Mouse (Mus musculus) neural tube, embryonic 11.5 days (tissue): ENCODE data around the gene 1700029I15Rik. TPM values are rescaled to one million over a fixed set of nuclear protein-coding genes. Genes with fewer than 3 reads are reported as not detected.
A peak's percentile ranks its signal among the peaks of the same experiment; 100 is the strongest.

ENCODE experiments used
- ATAC-seq: fragments of 200-750 bp; cut with Nextera tagmentation; 2 replicates; pipeline ENCODE4 v1.8.0; 2017; ENCODE audit warnings: moderate number of reproducible peaks, mild to moderate bottlenecking, moderate TSS enrichment, moderate library complexity; ENCODE audit not compliant: insufficient read depth, low FRiP score, low TSS enrichment
- DNase-seq: peaks from one replicate; pipeline ENCODE4 v3.0.0-alpha.2; 2015; ENCODE audit warnings: low spot score
- H3K27ac ChIP-seq: fragments of 300-500 bp; sonication (generic); 2 replicates; pipeline ENCODE4 v1.5.1; 2014; ENCODE audit warnings: low read depth, mild to moderate bottlenecking, low read length
- H3K27me3 ChIP-seq: fragments of 300-500 bp; sonication (generic); 2 replicates; pipeline ENCODE4 v1.6.1; 2014; ENCODE audit warnings: mild to moderate bottlenecking, low read length, mixed read lengths; ENCODE audit not compliant: control insufficient read depth, insufficient read depth
- H3K36me3 ChIP-seq: fragments of 300-500 bp; sonication (generic); 2 replicates; pipeline ENCODE4 v1.6.1; 2014; ENCODE audit warnings: mild to moderate bottlenecking, low read length, moderate library complexity, mixed read lengths; ENCODE audit not compliant: control insufficient read depth, insufficient read depth
- H3K4me1 ChIP-seq: fragments of 300-500 bp; sonication (generic); 2 replicates; pipeline ENCODE4 v1.6.1; 2014; ENCODE audit warnings: low read length, mixed read lengths; ENCODE audit not compliant: control insufficient read depth, insufficient read depth
- H3K4me2 ChIP-seq: fragments of 300-500 bp; sonication (generic); 2 replicates; pipeline ENCODE4 v1.6.1; 2014; ENCODE audit warnings: low read depth, mild to moderate bottlenecking, moderate library complexity
- H3K4me3 ChIP-seq: fragments of 300-500 bp; sonication (generic); 2 replicates; pipeline ENCODE4 v1.5.1; 2014; ENCODE audit warnings: low read depth, low read length
- H3K9ac ChIP-seq: fragments of 300-500 bp; sonication (generic); 2 replicates; pipeline ENCODE4 v1.6.1; 2014; ENCODE audit warnings: mild to moderate bottlenecking, low read length
- H3K9me3 ChIP-seq: fragments of 300-500 bp; sonication (generic); 2 replicates; pipeline ENCODE4 v1.6.1; 2016; ENCODE audit warnings: low read length; ENCODE audit not compliant: control insufficient read depth
- WGBS: fragments of 180-500 bp; shearing (Covaris S2); extraction: QIAGEN DNeasy Blood & Tissue Kit; methylation state at CpG from one replicate; pipeline ENCODE4 v1.1.7; 2014; 5-methylcytosine and 5-hydroxymethylcytosine counted together
- polyA plus RNA-seq: library from polyadenylated mRNA; unstranded; fragments of >200 nt; fragmentation: Nextera tagmentation; extraction: Ambion mirVana; gene quantifications from 2 replicates; pipeline ENCODE4 v1.2.1, GENCODE M21; 2014

1700029I15Rik gene
- polyA plus RNA-seq, 1 experiment from 2014 or later: 3.1 TPM

- no peak for ATAC-seq
- H3K4me1 ChIP-seq: peaks cover 19% of the 10 kb centered on the region
- peak overlapping the region; percentile 51 for H3K9ac ChIP-seq
- peak overlapping the region; percentile 32 for H3K4me3 ChIP-seq
- no peaks in the 10 kb centered on the region for H3K9me3 ChIP-seq
- H3K4me2 ChIP-seq: peak overlapping the region; percentile 60
- no peak overlapping the region for H3K27ac ChIP-seq
- peaks cover 9% of the 10 kb centered on the region for H3K27me3 ChIP-seq
- DNase-seq: peak; percentile 65
- WGBS: 3% methylated on average over 43 of the region's 45 CpGs
- no peaks in the 10 kb centered on the region for H3K36me3 ChIP-seq
Measured at GRCm38 (mm10) chr2:92370821-92371805, 11.2 kb upstream of the 1700029I15Rik start.

- no peaks in the 10 kb centered on the region for H3K36me3 ChIP-seq
- H3K4me1 ChIP-seq: peaks cover 23% of the 10 kb centered on the region
- H3K4me3 ChIP-seq: no peak overlapping the region
- ATAC-seq (no peak), DNase-seq (peak; percentile 46)
- H3K4me2 ChIP-seq: no peak overlapping the region
- 14% methylated on average over 10 of the region's 10 CpGs for WGBS
- H3K27ac ChIP-seq: no peak overlapping the region
- no peak overlapping the region for H3K9ac ChIP-seq
- H3K27me3 ChIP-seq: peaks cover 9% of the 10 kb centered on the region
- H3K9me3 ChIP-seq: no peaks in the 10 kb centered on the region
Measured at GRCm38 (mm10) chr2:92371971-92372690, 10.2 kb upstream of the 1700029I15Rik start.

GRCm38 (mm10) chr2:92372767-92373436 is 9.4 kb upstream of the 1700029I15Rik start:
- Histone ChIP-seq H3K27ac (no peak overlapping the region), H3K27me3 (peaks cover 9% of the 10 kb centered on the region), H3K4me2 (no peak overlapping the region), H3K9ac (no peak overlapping the region), H3K4me3 (no peak overlapping the region), H3K36me3 (no peaks in the 10 kb centered on the region), H3K9me3 (no peaks in the 10 kb centered on the region), H3K4me1 (peaks cover 23% of the 10 kb centered on the region)
- ATAC-seq: no peak
- no peak for DNase-seq
- WGBS: 37% methylated on average over 9 of the region's 9 CpGs

GRCm38 (mm10) chr2:92373437-92373813 is 8.9 kb upstream of the 1700029I15Rik start:
- 80% methylated on average over 11 of the region's 11 CpGs for WGBS
- DNase-seq (no peak), ATAC-seq (no peak)
- H3K4me2 ChIP-seq: no peak overlapping the region
- H3K36me3 ChIP-seq: no peaks in the 10 kb centered on the region
- no peak overlapping the region for H3K27ac ChIP-seq
- H3K4me1 ChIP-seq: peaks cover 23% of the 10 kb centered on the region
- H3K4me3 ChIP-seq: no peak overlapping the region
- H3K27me3 ChIP-seq: peaks cover 9% of the 10 kb centered on the region
- H3K9ac ChIP-seq: no peak overlapping the region
- no peaks in the 10 kb centered on the region for H3K9me3 ChIP-seq

- ATAC-seq (no peak), DNase-seq (peak; percentile 40)
- H3K4me1 ChIP-seq: peaks cover 23% of the 10 kb centered on the region
Measured at GRCm38 (mm10) chr2:92374514-92374913, 7.8 kb upstream of the 1700029I15Rik start, which contains the start of the genes Pex16 and Large2. Gene Pex16 (plus strand): TSS chr2:92374676. Gene Large2 (minus strand): TSS chr2:92374869.

GRCm38 (mm10) chr2:92375099-92375623 is 7.2 kb upstream of the 1700029I15Rik start:
- DNase-seq (peak; percentile 94), ATAC-seq (peak; percentile 86)
- peak overlapping the region; percentile 55 for H3K9ac ChIP-seq
- WGBS: under 1% methylated on average over 29 of the region's 29 CpGs
- peak overlapping the region; percentile 74 for H3K4me2 ChIP-seq
- peaks cover 3% of the 10 kb centered on the region for H3K36me3 ChIP-seq
- peaks cover 8% of the 10 kb centered on the region for H3K27me3 ChIP-seq
- no peaks in the 10 kb centered on the region for H3K9me3 ChIP-seq
- H3K27ac ChIP-seq: peak overlapping the region; percentile 63
- H3K4me3 ChIP-seq: peak overlapping the region; percentile 59
- peaks cover 23% of the 10 kb centered on the region for H3K4me1 ChIP-seq

More at GRCm38 (mm10) chr2:92374514-92374913, 7.8 kb upstream of the 1700029I15Rik start, which contains the start of the genes Pex16 and Large2:
- Histone ChIP-seq H3K4me3 (peak within 1 kb of the TSS; percentile 59), H3K4me2 (peak within 1 kb of the TSS; percentile 74), H3K27ac (peak within 1 kb of the TSS; percentile 63), H3K36me3 (peaks cover 3% of the 10 kb centered on the region), H3K9ac (peak within 1 kb of the TSS; percentile 55), H3K9me3 (no peaks in the 10 kb centered on the region), H3K27me3 (peaks cover 9% of the 10 kb centered on the region)
- WGBS: 3% methylated on average over 16 of the region's 16 CpGs

- no peak overlapping the region; the same call in 1 of the 2 replicates for H3K27ac ChIP-seq
- H3K9me3 ChIP-seq: no peaks in the 10 kb centered on the region
- no peak for ATAC-seq
- peaks cover 4% of the 10 kb centered on the region for H3K27me3 ChIP-seq
- H3K36me3 ChIP-seq: peaks cover 3% of the 10 kb centered on the region
- H3K4me1 ChIP-seq: peaks cover 22% of the 10 kb centered on the region
- H3K4me3 ChIP-seq: peak overlapping the region; percentile 59
- 14% methylated on average over 10 of the region's 10 CpGs for WGBS
- peak overlapping the region; percentile 74 for H3K4me2 ChIP-seq
- peak overlapping the region; percentile 55 for H3K9ac ChIP-seq
- DNase-seq: no peak
Measured at GRCm38 (mm10) chr2:92375788-92376187, 6.5 kb upstream of the 1700029I15Rik start.

GRCm38 (mm10) chr2:92376300-92376699 is 6.0 kb upstream of the 1700029I15Rik start:
- no peak overlapping the region for H3K9ac ChIP-seq
- peaks cover 18% of the 10 kb centered on the region for H3K4me1 ChIP-seq
- no peak for ATAC-seq
- no peak for DNase-seq
- WGBS: 85% methylated on average over 6 of the region's 6 CpGs
- no peaks in the 10 kb centered on the region for H3K9me3 ChIP-seq
- H3K27me3 ChIP-seq: no peaks in the 10 kb centered on the region; the same call in 1 of the 2 replicates
- no peak overlapping the region for H3K27ac ChIP-seq
- peak overlapping the region; percentile 74 for H3K4me2 ChIP-seq
- peaks cover 4% of the 10 kb centered on the region for H3K36me3 ChIP-seq
- peak overlapping the region; percentile 59; the same call in 1 of the 2 replicates for H3K4me3 ChIP-seq
